Mouse (Mus musculus) yolk sac, embryonic 10.5 days (tissue): ENCODE measurements around the gene Olfr155.
A peak's percentile ranks its signal among the peaks of the same experiment; 100 is the strongest.

Experiments used
- DNase-seq: peaks from one replicate; pipeline ENCODE4 v3.0.0-alpha.2; 2017; ENCODE audit warnings: low spot score

Gene Olfr155

DNA sequence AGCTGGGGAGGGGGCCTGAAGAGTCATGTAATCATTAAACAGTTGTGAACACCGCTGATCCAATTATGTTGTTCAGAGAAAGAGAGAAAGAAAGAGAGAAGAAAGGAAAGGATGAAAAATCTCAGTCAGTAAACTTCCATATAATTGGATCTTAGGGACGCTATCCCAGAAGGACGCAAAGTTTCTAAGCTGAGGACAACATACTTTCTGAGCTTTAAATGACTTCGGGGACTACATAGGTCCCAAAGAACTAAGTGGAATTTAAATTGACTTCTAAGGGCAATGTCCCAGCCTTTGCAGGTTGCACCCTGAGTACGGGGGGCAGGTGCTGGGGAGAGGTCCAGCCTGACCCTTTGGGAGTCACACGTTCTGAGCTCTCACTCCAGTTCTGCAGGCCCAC lies at the start of gene Olfr155:
Gene Olfr155 (plus strand): TSS at position 301 of the 400 bp plus-strand sequence.
- DNase-seq, result no peak

DNA sequence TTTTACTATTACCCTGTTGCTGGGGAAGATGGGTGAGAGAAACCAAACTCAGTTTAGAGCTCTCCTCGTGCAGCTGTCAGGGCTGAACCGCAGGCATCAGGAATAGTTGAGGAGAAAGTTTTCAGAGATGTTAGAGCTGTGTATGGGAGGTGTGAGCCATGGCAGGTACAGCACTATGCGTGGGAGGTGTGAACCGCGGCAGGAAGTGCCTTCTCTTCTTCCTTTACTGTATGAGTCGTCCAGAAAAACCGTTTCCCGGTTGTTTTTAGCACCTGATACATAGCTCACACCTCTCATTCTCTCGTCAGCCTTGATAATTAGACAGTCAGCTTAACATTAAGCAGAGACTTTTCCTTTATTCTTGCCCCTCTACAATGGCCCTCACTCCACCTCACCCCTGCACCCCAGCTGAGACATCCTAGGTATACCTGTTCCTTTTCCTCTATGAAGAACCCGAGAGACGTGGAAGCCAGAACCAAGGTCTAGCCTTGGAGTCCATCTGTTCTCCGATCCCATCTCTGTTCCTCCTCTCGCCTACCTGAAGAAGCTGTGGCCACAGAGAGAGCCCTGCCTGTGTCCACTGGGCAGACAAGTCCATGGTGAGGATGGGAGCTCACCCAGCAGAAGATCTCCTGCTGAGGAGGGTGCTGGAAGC lies 28.3 kb upstream of the Olfr155 start:
- DNase-seq, result no peak

DNA sequence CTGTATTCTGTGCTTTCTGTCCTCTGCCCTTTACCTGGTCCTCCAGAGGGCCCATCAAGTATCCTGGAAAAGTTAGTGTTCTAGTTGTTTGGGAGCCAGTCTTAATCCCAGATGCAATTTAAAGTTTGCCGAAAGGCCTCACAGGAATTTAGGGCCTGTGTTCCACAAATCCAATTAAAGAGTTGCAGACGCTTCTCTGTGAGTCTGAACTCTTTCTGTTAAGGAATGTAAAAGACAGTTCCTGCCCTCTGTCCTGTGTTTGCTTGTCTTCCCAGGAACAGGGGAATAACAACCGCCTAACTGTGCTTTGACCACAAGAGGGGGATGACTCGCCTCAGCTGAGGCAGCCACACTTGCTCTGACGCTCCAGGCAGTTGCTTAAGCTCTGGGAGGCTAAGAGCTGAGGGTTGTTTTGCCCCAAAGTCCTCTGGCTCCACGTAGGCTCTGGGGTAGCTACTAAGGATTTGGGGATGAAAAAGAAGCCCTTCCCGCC lies 27.5 kb upstream of the Olfr155 start, which contains the start of gene Olfr156:
Gene Olfr156 (minus strand): TSS at position 51 of the 493 bp plus-strand sequence.
- peak; percentile 44 for DNase-seq

DNA sequence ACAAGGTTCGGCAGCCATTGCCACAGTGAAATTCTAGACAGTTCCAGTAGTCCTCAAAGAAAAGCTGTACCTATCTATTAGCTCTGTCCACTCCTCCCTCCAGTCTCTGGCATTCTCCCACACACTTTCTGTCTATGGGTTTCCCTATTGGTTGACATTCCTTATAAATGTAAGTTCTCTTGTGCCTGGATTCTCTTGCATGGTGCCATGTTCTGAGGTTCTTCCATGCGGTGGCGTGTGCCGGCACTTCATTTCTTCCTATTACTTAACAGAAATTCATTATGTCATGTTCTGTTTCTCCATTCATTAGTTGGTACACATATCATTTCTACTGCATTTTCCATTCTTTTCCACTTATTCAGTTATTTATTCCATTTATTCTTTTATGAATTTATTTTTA lies 22.6 kb upstream of the Olfr155 start:
- no peak for DNase-seq

DNA sequence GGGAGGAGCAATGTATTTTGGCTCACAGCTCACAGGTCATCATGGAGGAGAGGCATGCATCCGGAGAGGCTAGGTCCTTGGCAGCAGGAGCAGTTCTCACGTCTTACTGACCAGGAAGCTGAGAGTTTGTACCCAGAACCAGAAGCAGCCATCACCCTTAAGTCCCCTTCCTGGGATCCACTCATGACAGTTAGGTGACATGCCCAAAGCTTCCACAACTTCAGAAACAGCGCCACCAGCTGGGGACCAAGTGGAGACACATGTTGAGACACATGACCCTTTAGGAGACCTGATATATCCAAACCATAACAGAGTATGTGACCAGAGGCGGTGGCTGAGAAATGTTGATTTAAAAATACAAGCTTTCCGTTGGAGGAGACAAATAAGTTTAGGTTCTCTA lies 19.3 kb upstream of the Olfr155 start:
- no peak for DNase-seq

DNA sequence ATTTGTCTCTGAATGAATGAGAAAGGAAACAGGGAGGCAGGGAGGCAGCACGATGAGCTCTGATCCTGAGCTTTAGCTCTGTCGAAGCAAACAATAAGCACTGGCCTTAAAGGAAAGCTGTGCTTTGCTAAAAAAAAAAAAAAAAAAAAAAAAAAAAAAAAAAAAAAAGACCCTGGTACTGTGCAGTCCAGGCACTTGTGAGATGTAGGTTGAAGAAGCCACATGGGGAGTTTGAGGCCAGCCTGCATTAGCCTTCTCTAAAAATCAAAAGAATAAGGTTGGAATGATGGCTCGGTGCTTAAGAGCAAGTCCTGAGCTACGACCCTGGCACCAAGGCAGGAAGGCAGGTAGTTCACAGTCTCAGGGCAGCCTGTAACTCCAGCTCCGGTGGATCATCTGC lies 17.6 kb upstream of the Olfr155 start:
- no peak for DNase-seq

DNA sequence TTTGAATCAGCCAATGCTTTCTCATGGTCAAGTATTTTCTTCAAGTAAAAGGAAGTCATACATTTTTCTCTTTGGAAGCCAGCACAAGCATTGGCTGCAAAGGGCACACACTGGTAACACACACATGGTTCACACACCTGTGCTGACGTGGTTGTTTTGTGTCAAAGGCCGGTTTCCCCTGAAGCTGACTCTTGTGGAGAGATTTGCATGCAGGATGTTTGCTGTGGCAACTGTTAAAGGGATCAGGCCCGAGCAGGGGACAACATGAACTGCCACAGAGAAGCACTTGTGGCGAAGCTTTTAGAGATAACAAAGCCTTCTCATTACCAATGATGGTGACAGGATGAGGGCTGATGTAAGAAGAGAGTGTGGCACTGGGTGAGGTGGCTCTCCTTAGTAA lies 16.6 kb upstream of the Olfr155 start:
- no peak for DNase-seq

DNA sequence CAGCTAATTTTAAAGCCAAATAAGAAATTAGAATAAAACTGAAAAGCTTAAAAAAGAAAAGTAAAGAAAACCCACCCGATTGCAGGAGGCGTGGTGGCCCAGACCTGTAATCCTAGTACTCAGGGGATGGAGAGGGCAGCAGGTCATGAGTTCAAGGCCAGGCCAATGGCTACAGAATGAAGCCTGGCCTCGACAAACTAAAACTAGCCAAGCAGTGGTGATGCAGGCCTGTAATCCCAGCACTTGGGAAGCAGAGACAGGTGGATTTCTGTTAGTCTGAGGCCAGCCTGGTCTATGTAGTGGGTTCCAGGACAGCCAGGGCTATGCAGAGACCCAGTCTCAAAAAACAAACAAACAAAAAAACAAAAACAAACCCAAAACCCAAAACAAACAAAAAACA lies 13.0 kb upstream of the Olfr155 start:
- DNase-seq, result no peak

DNA sequence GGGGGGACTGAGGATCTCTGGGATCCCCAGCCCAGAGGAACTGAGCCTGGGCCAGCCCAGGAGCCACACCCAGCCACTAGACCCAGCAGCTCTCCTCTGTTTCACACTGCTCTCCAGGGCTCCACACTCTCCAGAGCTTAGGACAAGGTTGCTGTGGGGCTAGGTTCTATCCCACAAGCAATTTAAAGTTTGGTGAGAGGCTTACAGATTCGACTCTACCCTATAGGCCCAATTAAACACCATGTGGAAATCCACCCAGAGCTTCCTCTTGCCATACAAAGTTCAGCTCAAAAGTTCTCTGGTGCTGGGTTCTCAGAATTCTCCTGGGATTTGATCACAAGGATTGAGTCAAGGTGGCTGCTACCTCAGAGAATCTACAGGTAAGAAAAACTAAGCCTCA lies 11.3 kb upstream of the Olfr155 start, which contains the start of gene Olfr157:
Gene Olfr157 (minus strand): TSS at position 101 of the 400 bp plus-strand sequence.
- DNase-seq, result no peak

DNA sequence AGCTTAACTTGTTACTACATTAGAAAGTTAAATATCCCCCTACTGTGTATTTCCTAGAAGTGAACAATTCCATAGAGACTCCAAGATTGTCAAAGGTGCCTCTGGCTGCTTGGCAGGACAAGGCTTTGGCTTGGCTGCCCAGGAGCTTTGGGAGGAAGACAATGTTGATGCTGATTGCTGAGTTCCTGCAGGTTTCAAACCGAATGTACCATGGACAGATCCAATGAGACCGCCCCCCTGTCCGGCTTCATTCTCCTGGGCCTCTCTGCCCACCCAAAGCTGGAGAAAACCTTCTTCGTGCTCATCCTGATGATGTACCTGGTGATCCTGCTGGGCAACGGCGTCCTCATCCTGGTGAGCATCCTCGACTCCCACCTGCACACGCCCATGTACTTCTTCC lies 2.7 kb downstream of the Olfr155 start:
- DNase-seq, result no peak

DNA sequence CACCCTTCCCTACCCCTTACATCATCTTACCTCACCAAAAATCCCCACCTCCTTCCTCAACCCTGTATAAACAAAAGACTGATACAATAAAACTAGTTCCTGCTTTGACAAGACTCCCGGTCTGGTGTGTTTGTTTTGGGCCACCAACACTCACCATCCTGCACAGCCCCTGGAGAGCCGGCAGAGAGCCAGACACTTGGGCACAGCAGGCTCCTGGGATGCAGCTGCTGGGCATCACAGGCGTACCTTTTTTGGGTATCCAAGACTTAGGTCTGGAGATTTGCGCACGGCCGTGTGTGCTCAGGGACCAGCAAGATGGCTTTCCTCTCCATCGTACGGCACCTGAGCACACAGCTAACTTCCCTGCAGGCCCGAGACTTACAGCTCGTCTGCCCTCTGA lies 8.5 kb downstream of the Olfr155 start:
- no peak for DNase-seq

DNA sequence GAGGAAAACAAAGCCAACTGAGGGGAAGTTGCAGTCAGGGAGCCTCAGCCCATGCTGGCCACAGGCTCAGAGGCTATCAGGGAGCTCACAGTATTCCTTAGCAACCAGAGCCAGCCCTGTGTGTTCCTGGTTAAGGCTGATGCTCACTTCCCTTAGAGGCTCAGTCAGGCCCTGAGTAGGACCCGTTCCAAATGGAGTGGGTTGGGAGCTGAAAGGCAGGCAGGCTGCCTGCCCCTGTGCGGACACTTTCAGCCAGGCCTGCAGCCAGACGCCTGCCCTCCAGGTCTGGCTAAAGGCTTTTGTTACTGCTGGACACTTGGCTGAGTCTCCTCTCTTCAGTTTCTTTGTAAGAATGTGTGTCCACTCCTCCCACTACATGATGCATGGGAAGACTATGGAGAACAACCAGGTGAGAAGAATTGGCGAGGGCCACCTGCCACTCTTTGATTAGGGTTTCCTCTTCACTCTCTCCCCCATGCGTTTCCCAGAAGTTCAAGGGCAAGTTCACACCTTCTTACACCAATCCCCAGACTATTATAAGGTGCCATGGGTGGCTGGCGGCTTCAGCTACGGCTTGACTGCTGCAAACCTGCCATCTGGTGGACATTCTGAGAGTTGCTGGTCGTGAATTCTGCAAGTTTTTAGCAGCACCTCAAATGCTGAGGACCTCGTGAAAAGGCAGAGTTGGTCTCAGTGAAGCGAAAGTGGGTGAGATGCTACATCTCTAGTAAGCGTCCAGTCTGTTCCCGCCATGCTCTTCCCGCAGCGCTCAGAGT lies 9.6 kb downstream of the Olfr155 start:
- DNase-seq, result peak; percentile 38

DNA sequence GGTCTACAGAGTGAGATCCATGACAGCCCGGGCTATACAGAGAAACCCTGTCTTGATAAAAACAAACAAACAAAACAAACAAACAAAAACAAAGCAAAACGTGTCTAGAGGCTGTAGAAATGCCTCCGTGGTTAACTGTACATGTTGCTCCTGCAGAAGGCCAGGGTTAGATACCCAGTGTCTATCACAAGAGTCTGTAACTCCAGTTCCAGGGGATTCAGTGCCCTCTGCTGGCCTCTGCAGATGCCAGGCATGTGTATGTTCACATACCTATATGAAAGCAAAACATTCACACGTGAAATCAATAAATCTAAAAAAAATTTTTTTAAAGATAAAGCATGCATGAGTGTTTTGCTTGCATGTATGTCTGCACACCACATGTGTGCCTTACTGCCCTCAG lies 11.9 kb downstream of the Olfr155 start:
- no peak for DNase-seq

DNA sequence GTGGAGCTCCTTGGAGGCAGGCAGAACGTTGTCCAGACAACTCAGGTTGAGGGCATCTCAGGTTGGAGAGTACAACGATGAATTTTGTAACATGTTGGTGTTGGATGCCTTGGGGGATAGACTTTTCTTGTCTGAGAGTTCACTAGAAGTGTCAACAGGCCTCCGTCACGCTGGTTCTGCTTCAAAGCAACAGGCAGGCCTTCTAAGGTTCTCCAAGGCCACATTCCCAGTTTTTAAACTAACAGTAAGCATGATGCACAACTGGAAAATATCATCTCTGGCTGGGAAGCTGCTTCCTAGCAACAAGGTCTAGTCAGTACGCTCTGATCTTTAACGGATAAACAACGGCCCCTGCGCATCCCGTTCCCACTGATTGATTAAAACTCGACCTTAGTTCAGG lies 18.5 kb downstream of the Olfr155 start:
- no peak for DNase-seq

DNA sequence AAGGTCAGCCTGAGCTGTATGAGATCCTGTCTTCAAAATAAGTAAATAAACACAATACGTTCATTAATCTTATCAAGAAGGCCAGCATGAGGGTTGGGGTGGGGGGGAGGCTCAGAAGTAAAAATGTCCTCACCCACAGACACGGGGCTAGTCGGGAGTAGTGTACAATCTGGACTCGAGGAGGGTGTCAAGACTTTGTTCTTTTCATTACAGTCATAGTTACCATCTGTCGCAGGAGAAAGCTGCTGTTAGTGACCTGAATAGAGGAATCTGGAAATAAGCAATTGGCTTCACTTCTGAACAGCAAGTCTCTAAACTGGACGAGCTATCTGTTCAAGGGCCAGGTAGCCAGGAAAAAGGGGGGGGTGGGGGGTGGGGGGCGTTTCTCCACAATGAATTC lies 23.1 kb downstream of the Olfr155 start:
- DNase-seq, result no peak

DNA sequence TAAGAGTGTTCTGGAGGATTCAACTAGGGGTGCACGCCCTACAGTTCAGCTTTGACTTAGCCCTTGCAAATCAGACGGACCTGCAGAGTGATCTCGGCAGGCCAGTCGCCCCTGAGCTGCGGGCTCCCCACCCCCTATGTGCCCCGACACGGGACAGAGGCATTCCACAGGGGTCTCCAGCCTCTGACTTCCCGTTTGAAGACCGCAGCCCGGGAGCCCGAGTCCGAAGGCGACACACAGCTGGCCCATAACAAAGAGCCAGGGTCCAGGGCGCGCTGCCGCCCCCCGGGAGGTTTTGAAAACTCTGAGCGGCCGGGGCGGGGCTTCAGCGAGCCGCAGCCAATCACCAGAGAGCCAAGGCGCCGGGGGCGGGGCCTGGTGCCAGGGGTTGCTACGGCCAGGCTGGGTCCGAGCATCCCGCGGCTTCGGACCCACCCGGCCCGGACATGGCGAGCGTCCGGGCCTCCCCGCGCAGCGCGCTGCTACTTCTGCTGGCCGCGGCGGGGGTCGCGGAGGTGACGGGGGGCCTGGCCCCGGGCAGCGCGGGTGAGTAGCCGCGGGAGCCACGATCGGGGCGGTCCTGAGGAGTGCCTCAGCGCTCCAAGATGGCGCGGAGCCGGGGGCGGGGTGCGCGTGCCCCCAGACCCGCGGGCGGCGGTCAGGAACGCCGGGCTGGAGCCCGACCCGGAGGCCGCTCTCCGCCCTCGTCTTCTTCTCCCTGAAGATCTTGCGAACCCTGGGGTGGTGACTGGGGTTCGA lies 24.0 kb downstream of the Olfr155 start, which contains the start of gene Reck:
Gene Reck (plus strand): TSS at position 371 of the 759 bp plus-strand sequence.
- peak; percentile 91 for DNase-seq

DNA sequence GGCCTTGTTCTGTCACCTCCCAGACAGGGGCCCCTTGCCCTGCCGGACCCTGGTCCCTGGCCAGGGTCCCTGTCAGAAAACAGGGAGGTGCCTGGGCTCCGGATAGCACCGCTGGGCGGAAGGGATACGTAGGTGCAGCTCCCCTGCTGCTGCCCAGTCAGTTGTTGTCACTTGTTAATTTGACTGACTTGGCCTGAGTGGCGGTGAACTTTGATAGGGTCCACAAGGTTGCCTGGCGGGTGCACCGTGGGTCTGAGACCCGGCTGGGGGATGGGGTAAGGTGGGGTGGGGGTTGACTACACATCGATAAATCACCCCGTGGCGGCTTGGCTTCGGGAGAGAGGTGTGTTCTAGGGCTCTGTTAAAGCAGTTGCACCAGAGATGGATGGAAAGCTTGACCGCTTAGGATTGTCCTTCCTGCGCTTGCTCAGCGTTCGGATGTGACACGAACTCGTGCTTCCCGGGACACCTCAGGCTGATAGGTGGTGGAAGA lies 24.6 kb downstream of the Olfr155 start:
- no peak for DNase-seq

DNA sequence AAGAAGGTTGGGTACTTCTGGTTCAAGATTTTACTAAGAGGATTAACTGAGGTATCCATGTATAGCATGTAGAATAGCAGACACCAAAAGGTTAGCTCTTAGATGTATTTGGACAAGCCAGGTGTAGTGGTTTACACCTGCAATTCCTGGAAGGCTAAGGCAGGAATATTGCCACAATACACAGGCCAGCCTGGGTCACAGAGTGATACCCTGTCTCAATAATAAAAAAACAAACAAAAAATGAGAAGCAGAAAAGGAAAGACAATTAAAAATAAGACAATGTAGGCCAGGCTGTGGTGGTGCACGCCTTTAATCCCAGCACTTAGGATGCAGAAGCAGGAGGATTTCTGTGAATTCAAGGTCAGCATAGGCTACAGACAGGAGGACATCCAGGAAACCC lies 25.9 kb downstream of the Olfr155 start:
- DNase-seq, result no peak

DNA sequence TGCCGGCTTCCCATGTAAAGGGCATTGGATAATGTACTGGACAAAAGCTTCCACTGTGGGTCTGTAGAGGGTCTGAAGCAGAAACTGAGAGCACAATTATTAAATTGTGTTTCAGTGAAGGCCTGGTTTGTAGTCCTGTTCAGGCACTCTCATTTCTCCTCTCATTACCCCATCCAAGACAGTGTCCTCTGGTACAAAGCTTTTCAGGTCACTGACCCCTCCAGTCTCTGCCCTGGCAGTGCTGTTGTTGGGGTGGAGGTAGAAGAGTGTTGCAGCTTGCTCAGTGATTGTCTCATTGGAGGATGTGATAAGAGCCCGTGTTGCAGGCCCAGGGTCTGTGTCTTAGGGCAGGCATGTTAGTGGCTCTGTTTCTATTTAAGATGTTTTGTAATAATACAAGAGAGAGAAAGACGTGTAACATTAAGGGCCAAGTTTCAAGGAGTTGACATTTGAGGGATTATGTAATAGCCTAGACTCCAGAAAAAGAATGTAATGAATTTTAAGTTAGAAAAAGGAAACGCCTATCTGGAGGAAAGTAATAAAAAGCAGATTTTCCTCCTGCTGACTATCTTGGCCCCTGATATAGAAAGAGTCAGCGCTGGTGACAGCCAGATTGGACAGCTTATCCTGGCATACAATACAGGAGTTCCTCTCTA lies 26.9 kb downstream of the Olfr155 start:
- DNase-seq, result no peak

DNA sequence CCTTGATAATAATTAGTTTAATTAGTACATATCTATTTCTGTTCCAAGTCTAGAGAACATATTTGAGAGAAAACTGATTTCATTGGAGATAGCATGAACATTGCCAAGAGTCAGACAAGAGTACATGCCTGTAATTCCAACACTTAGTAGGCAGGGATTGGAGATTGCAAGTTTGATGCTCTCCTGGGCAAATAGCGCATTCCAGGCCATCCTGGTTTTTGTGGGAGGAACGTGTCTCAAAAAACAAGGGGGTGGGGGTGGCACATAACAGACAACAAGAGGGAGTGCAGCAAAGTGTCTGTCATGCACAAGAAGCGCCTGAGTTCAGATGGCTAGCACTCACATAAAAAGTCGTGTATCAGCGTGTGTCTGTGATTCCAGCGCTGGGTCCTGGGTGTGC lies 28.2 kb downstream of the Olfr155 start:
- DNase-seq, result no peak

DNA sequence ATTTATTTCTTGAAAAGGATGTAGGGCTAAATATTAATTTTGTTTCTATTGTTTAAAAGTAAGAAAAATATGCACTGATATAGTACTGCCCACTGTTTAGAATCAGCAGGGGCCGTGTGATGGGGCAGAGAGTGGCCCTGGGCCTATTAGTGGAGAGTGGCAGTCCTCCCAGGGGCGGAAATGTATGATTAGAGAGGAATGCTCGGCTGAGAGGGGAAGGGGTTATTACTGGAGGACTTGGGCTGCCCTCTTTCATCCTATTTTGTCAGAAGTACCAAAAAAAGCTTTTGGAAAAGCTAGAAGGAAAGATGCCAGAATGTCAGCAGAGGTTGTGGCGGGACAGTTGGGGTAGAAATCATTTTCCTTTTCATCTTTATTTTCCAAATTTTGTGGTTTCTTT lies 32.8 kb downstream of the Olfr155 start:
- DNase-seq, result no peak

DNA sequence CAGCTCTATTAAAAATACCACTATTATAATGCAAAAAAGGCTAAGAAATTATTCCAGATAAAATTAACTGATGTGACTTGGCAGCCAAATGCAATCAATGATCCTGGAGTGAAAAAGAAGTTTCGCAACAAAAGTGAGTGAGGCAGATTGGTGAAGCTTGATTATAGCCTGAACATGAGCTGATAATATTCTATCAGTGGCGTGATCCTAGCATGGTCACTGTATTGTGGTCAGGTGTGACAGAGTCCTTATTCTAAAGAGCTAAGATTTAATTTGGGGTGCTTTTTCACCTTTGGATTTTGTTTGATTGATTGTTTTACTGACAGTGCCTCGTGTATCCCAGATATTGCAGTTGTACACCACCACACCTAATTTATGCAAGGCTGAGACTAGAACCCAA lies 39.9 kb downstream of the Olfr155 start:
- no peak for DNase-seq
